Mouse (Mus musculus) small intestine, adult 2 months (tissue): ENCODE results near the gene Insr. TPM values are rescaled to one million over a fixed set of nuclear protein-coding genes. Genes with fewer than 3 reads are reported as not detected.
A peak's percentile ranks its signal among the peaks of the same experiment; 100 is the strongest.

Source experiments
- H3K27ac ChIP-seq: fragments of 200-500 bp; 2 replicates; pipeline ENCODE4 v1.5.1; 2012; ENCODE audit warnings: low read depth, low read length, control low read depth, inconsistent platforms; ENCODE audit not compliant: insufficient read depth
- H3K27me3 ChIP-seq: fragments of 200-500 bp; 2 replicates; pipeline ENCODE4 v1.6.1; 2012; ENCODE audit warnings: mild to moderate bottlenecking, moderate library complexity, low read length, inconsistent platforms; ENCODE audit not compliant: control insufficient read depth, insufficient read depth
- H3K36me3 ChIP-seq: fragments of 200-500 bp; 2 replicates; pipeline ENCODE4 v1.6.1; 2012; ENCODE audit warnings: mild to moderate bottlenecking, low read length, control low read depth, inconsistent platforms; ENCODE audit not compliant: control insufficient read depth, insufficient read depth
- H3K4me1 ChIP-seq: fragments of 200-500 bp; 2 replicates; pipeline ENCODE4 v1.6.1; 2012; ENCODE audit warnings: low read length, inconsistent platforms, mixed read lengths; ENCODE audit not compliant: control insufficient read depth, insufficient read depth, insufficient read length
- H3K4me3 ChIP-seq: fragments of 200-500 bp; 2 replicates; pipeline ENCODE4 v1.5.1; 2012; ENCODE audit warnings: low read depth, mild to moderate bottlenecking, control low read depth, inconsistent platforms, low read length, moderate library complexity
- CTCF ChIP-seq: fragments of 200-500 bp; IDR thresholded peaks from 2 replicates; pipeline ENCODE4 v1.5.1; 2012; ENCODE audit warnings: low read depth, mild to moderate bottlenecking, control low read depth, inconsistent platforms, low read length, moderate library complexity, mixed read lengths; ENCODE audit not compliant: insufficient replicate concordance, insufficient read length; ENCODE audit errors: extremely low read depth
- POLR2A ChIP-seq: fragments of 200-500 bp; IDR thresholded peaks from 2 replicates; pipeline ENCODE4 v1.6.1; 2012; ENCODE audit warnings: low read depth, mild to moderate bottlenecking, control low read depth, inconsistent platforms, low read length, moderate library complexity
- WGBS: fragments of 180-500 bp; shearing (Covaris S2); methylation state at CpG from one replicate; pipeline ENCODE4 v1.1.7; 2018; 5-methylcytosine and 5-hydroxymethylcytosine counted together
- polyA plus RNA-seq: library from polyadenylated mRNA; depleted of rRNA; stranded (reverse); fragments of >200 nt; gene quantifications from 2 replicates; pipeline ENCODE4 v1.2.3, GENCODE M21; 2012

Insr gene
- polyA plus RNA-seq, 1 experiment: 21.8 TPM

DNA sequence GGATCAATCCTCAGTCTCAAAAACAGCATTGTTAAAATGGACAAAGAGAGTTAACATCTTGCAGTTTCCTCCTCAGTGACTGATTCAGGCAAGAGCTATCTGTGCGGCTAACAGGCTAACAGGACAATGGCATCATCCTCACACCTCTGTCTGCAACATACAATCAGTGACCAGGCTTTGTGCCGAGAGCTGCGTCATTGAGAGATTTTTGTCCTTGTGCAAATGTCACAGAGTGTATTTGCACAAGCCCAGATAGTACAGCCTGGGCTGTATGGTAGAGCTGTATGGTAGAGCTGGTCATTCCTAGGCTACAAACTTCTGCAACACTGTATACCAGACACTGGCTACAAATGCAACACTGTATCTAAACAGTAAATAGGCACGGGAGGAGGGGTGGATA is 5.2 kb upstream of the Insr start:
- no peak overlapping the region for H3K4me3 ChIP-seq
- H3K36me3 ChIP-seq: no peaks in the 10 kb centered on the region
- H3K4me1 ChIP-seq: 0 out of 2 replicates have a peak, but pooled peaks cover 2% of the 10 kb centered on the region
- TF ChIP-seq CTCF (no peak), POLR2A (no peak)
- no peak overlapping the region for H3K27ac ChIP-seq
- 79% methylated on average over 4 of the region's 4 CpGs for WGBS
- H3K27me3 ChIP-seq: no peaks in the 10 kb centered on the region

DNA sequence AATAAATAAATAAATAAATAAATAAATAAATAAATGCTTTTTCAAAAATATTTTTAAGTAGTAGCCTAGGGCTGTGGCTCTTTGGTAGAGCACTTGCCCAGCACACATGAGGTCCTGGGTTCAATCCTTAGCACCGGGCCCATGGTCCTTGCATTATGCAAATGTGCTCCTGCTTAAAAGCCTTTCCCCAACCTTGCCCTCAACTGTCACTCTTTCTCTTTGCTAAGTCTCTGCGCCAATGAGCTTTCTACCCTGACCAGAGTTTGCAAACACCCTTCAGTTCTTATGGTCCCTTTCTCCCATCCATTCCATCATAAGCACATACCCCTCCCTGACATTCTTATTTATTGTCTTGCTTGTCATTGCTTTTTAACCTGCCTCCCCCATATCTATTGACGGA is 1.9 kb upstream of the Insr start:
- WGBS: 89% methylated on average over 3 of the region's 3 CpGs
- Histone ChIP-seq H3K27me3 (no peaks in the 10 kb centered on the region), H3K4me3 (no peak overlapping the region), H3K36me3 (no peaks in the 10 kb centered on the region), H3K27ac (no peak overlapping the region), H3K4me1 (peaks cover 13% of the 10 kb centered on the region)
- TF ChIP-seq POLR2A (no peak), CTCF (no peak)

DNA sequence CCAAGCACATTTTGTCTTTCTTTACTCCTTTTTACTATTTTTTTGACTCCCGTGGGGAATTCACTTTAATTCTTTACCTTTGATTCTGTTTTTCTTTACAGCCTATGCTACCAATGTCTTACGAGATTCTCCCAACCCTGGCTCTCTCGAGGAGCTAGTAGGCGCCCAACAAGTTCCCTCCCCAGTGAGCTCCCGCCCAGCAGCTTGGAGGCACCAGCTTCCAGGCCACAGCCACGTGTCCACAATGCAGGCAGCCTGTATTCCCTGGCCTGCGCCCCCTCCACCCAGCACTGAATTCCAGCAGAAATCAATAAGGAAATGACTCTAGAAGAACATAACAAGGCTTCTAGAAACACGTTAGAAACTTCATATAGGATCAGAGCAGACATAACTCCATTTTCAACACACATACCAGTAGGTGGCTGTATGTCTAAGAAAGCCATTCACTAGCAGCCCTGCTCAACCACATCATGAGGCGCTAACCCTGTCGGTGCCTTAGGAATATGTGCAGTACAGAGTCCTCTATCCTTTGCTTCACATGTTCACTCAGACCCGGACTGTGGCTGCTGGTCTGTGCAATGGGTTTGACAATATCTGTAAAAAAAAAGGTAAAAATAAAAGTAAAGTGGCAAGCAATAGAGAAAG is 971 bp upstream of the Insr start:
- Histone ChIP-seq H3K36me3 (no peaks in the 10 kb centered on the region), H3K4me1 (peaks cover 16% of the 10 kb centered on the region), H3K27ac (no peak overlapping the region), H3K4me3 (no peak overlapping the region), H3K27me3 (no peaks in the 10 kb centered on the region)
- WGBS: 20% methylated on average over 11 of the region's 11 CpGs
- TF ChIP-seq CTCF (no peak), POLR2A (no peak)

DNA sequence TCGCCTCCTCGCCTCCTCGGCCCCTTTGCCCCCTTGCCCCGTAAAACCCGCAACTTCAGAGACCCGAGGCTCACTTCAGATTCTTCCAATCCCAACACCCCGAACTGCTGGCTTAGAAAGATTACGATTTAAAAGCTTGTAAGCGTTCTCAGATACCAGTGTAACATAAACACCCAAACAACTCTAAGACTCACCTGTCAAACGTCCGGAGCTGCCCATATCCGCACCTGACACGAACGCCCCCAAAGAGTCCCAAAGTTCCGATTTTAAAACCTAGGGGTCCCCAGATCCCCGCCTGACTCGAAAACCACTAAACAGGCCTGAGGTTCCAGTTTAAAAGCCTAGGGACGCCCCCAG is 282 bp upstream of the Insr start:
- WGBS: 1% methylated on average over 18 of the region's 18 CpGs
- no peaks in the 10 kb centered on the region for H3K36me3 ChIP-seq
- no peak overlapping the region for H3K27ac ChIP-seq
- H3K27me3 ChIP-seq: no peaks in the 10 kb centered on the region
- H3K4me3 ChIP-seq: peak overlapping the region; percentile 98
- H3K4me1 ChIP-seq: peaks cover 16% of the 10 kb centered on the region
- no peak for TF ChIP-seq POLR2A
- TF ChIP-seq CTCF: no peak

DNA sequence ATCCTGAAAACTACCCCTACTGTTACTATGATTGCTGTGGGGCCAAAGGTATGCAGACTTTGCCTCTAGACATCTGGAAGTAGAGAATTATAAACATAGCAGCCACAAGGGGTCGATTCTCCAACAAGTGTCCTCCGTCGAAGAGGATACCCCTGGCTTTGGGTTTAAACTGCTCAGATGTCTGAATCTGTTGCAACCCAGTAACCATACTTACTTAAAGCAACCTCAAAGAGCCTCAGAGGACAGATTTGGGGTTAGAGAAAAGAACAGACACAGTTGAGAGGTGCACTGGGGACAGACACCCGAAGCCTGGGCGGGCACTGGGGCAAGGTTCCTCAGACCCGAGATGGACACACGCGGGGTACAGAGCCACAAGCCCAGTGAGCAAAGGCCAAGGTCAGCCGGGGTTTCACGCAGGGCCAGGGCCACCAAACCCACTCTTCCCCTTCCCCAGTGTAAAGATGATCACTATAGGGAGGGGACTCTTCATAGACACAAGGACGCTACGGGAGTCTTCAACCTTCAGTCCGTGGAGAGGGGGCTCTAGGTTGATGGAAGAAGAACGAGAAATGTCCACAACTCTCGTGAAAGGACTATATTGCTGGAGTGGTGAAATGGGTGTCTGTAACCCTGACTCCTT is 1.1 kb downstream of the Insr start:
- H3K27me3 ChIP-seq: no peaks in the 10 kb centered on the region
- peak overlapping the region; percentile 88 for H3K27ac ChIP-seq
- 7% methylated on average over 15 of the region's 15 CpGs for WGBS
- peaks cover 20% of the 10 kb centered on the region for H3K4me1 ChIP-seq
- no peaks in the 10 kb centered on the region for H3K36me3 ChIP-seq
- peak overlapping the region; percentile 98 for H3K4me3 ChIP-seq
- TF ChIP-seq CTCF: no peak
- TF ChIP-seq POLR2A: no peak

DNA sequence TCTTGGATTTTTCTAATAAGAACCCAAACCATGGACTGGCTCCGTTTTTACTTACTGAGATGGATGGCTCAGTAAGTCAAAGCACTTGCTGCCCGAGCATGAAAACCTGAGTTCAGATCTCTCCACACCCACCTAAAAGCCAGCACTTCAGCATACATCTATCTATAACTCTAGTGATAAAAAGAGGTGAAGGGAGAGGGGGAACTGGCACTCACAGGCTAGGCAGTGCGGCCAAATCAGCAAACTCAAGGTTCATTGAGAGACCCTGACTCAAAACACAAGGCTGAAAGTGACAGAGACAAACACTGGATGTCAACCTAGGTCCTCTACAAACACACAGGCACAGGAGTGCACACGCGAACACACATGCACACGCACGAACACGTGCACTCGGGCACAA is 2.2 kb downstream of the Insr start:
- TF ChIP-seq CTCF (no peak), POLR2A (no peak)
- no peak overlapping the region for H3K4me3 ChIP-seq
- H3K4me1 ChIP-seq: peaks cover 20% of the 10 kb centered on the region
- WGBS: 88% methylated on average over 9 of the region's 9 CpGs
- H3K27ac ChIP-seq: no peak overlapping the region
- H3K36me3 ChIP-seq: no peaks in the 10 kb centered on the region
- H3K27me3 ChIP-seq: no peaks in the 10 kb centered on the region

DNA sequence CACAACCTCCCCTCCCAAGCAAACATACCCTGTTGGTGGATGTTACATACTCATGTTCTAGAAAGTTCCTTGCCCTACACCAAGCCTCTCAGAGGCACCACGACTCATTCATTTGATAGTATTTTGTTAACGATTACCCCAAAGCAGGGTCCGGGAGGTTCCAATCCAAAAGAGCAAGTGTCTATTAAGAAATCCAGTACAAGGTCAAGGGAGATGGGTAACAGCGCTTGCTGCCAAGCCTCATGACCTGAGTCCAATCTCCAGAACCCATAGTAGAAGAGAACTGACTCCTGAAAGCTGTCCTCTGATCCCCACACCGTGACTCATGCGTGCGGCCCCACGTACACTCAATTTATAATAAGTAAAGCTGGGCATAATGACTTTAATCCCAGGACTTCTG is 3.4 kb downstream of the Insr start:
- no peak overlapping the region for H3K27ac ChIP-seq
- no peak overlapping the region for H3K4me3 ChIP-seq
- H3K36me3 ChIP-seq: no peaks in the 10 kb centered on the region
- no peaks in the 10 kb centered on the region for H3K27me3 ChIP-seq
- TF ChIP-seq CTCF (no peak), POLR2A (no peak)
- 82% methylated on average over 8 of the region's 8 CpGs for WGBS
- peaks cover 20% of the 10 kb centered on the region for H3K4me1 ChIP-seq
